Mouse (Mus musculus): ENCODE results near the gene Tspan7. TPM values are rescaled to one million over a fixed set of nuclear protein-coding genes. Genes with fewer than 3 reads are reported as not detected.

Gene Tspan7
- polyA plus RNA-seq, 1 experiment from 2014 or later, result 74.4 TPM

Other genes starting within 250 kb of the Tspan7 start
- gene Otc, start 232.9 kb upstream of the Tspan7 start, polyA plus RNA-seq (2014; fragmentation: Nextera tagmentation; extraction: Ambion mirVana), result not detected in 2 replicates
- gene Mid1ip1, start 229.9 kb downstream of the Tspan7 start, polyA plus RNA-seq (2014; fragmentation: Nextera tagmentation; extraction: Ambion mirVana), result 30.5 and 33.7 TPM in 2 replicates

All from midbrain, embryonic 11.5 days (tissue).